Mouse (Mus musculus) intestine, embryonic 14.5 days (tissue): ENCODE measurements around the gene Stab2. TPM values are rescaled to one million over a fixed set of nuclear protein-coding genes. Genes with fewer than 3 reads are reported as not detected.

Source experiments
- ATAC-seq: fragments of 200-750 bp; cut with Nextera tagmentation; replicated peaks from 2 replicates; pipeline ENCODE4 v1.8.0; 2017; ENCODE audit warnings: low read depth, moderate number of reproducible peaks, moderate TSS enrichment, moderate library complexity; ENCODE audit not compliant: low FRiP score, low TSS enrichment
- DNase-seq: peaks from one replicate; pipeline ENCODE4 v3.0.0-alpha.2; 2018; ENCODE audit warnings: low spot score
- H3K27ac ChIP-seq: fragments of 300-500 bp; sonication (generic); 2 replicates; pipeline ENCODE4 v1.5.1; 2014; ENCODE audit warnings: low read depth, mild to moderate bottlenecking, control low read depth
- H3K27me3 ChIP-seq: fragments of 300-500 bp; sonication (generic); replicated peaks from 2 replicates; pipeline ENCODE4 v1.6.1; 2014; ENCODE audit warnings: low read length, control low read depth; ENCODE audit not compliant: control insufficient read depth, insufficient read depth
- H3K36me3 ChIP-seq: fragments of 300-500 bp; sonication (generic); 2 replicates; pipeline ENCODE4 v1.6.1; 2014; ENCODE audit warnings: low read length, control low read depth; ENCODE audit not compliant: control insufficient read depth, insufficient read depth
- H3K4me1 ChIP-seq: fragments of 300-500 bp; sonication (generic); replicated peaks from 2 replicates; pipeline ENCODE4 v1.6.1; 2014; ENCODE audit warnings: low read length, control low read depth, mixed read lengths; ENCODE audit not compliant: control insufficient read depth, insufficient read depth
- H3K4me2 ChIP-seq: fragments of 300-500 bp; sonication (generic); 2 replicates; pipeline ENCODE4 v1.6.1; 2014; ENCODE audit warnings: low read length
- H3K4me3 ChIP-seq: fragments of 300-500 bp; sonication (generic); 2 replicates; pipeline ENCODE4 v1.5.1; 2014; ENCODE audit warnings: low read depth, low read length, control low read depth, mixed read lengths
- H3K9ac ChIP-seq: fragments of 300-500 bp; sonication (generic); 2 replicates; pipeline ENCODE4 v1.6.1; 2014; ENCODE audit warnings: mild to moderate bottlenecking, low read length
- H3K9me3 ChIP-seq: fragments of 300-500 bp; sonication (generic); 2 replicates; pipeline ENCODE4 v1.6.1; 2016; ENCODE audit warnings: low read length, control low read depth; ENCODE audit not compliant: control insufficient read depth
- WGBS: fragments of 180-500 bp; shearing (Covaris S2); extraction: QIAGEN DNeasy Blood & Tissue Kit; methylation state at CpG from one replicate; pipeline ENCODE4 v1.1.7; 2014; 5-methylcytosine and 5-hydroxymethylcytosine counted together
- polyA plus RNA-seq: library from polyadenylated mRNA; unstranded; fragments of >200 nt; fragmentation: Nextera tagmentation; extraction: Ambion mirVana; gene quantifications from 2 replicates; pipeline ENCODE4 v1.2.1, GENCODE M21; 2014

The Stab2 gene
- polyA plus RNA-seq, 1 experiment from 2014 or later: 1.3 TPM

DNA sequence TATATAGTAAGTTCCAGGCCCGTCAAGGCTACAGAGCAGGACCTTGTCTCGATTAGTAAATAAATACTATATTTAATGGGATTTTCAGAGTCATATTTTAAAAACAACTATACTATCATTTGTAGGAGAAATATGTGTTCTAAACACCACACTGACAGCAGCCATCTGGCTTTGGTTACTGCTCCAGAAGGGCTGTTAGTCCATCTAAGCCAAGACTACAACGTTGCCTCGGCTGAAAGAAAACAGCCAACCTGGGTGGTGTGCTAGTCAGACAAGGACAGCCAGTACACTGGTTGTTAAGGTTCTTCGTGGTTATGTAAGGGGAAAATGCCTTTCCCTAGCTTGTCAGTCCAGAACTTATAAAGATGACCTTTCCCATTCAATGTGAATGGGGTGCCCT lies 165.2 kb downstream of the Stab2 start:
- Histone ChIP-seq H3K27me3 (no peaks in the 10 kb centered on the region), H3K36me3 (no peaks in the 10 kb centered on the region), H3K4me1 (no peaks in the 10 kb centered on the region), H3K4me2 (no peak overlapping the region), H3K4me3 (no peak overlapping the region), H3K27ac (no peak overlapping the region), H3K9me3 (no peaks in the 10 kb centered on the region), H3K9ac (no peak overlapping the region)
- ATAC-seq (no peak), DNase-seq (no peak)
- WGBS: 56% methylated on average over 5 of the region's 5 CpGs

DNA sequence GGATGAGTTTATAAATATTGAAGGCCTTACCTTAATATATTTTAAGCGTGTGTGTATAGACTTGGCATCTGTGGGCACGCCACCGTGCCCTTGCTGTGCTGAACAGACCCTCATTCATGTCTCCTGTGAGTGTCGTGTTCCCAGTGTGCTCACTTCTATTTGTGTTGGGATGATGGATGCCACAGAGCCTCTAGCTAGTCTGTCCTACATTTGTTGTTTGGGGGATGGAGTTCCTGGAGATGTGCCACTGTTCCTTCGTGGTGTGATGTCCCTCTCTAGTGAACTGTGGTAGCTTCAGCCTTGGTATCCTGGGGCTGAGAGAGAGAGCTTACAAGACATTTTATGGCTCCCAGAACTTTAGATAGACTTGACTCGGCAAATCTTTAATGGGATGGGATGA lies 169.0 kb downstream of the Stab2 start:
- DNase-seq: no peak
- Histone ChIP-seq H3K27me3 (no peaks in the 10 kb centered on the region), H3K4me2 (no peak overlapping the region), H3K9ac (no peak overlapping the region), H3K9me3 (no peaks in the 10 kb centered on the region), H3K36me3 (0 out of 2 replicates have a peak, but pooled peaks cover 7% of the 10 kb centered on the region), H3K27ac (no peak overlapping the region), H3K4me1 (no peaks in the 10 kb centered on the region), H3K4me3 (no peak overlapping the region)
- ATAC-seq: no peak
- 78% methylated on average over 6 of the region's 6 CpGs for WGBS

DNA sequence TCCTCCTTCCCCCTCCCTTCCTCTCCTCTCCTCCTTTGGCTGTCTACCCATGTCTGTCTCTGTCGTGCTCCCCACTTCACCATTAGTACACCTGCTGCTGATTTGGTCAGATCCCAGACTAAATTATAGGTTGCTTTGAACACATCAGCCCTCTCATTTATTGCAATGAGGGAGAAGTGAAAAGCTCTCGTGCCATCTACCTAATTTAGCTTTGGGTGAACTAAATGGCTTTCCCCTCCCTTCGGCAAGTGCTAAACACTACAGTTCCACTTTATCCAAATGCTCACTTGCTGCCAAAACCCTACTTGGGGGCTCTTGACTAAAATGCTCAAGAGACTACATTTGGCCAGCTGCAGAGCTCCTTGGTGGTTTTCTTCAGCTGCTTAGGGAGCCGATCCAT lies 171.0 kb downstream of the Stab2 start:
- Histone ChIP-seq H3K4me1 (no peaks in the 10 kb centered on the region), H3K36me3 (0 out of 2 replicates have a peak, but pooled peaks cover 10% of the 10 kb centered on the region), H3K9ac (no peak overlapping the region), H3K27ac (no peak overlapping the region), H3K4me2 (no peak overlapping the region), H3K4me3 (no peak overlapping the region), H3K9me3 (no peaks in the 10 kb centered on the region), H3K27me3 (no peaks in the 10 kb centered on the region)
- WGBS: 79% methylated on average over 4 of the region's 4 CpGs
- no peak for ATAC-seq
- no peak for DNase-seq

DNA sequence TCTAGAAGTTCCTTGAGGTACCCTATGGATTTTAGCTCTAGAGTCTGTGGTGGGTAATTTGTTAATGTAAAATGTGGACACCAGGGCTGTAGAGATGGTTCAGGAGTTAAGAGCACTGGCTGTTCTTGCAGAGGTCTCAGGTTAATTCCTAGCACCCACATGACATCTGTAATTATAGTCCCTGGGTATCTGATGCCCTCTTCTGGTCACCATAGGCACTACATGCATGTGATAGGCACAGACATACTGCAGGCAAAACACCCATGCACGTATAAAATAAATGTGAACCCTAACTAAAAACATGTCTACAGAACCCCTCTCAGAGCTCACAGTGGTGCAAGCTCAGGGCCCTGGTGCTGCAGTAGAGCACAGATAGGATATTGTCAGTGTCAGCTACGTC lies 178.3 kb downstream of the Stab2 start:
- Histone ChIP-seq H3K4me2 (no peak overlapping the region), H3K9ac (no peak overlapping the region), H3K4me3 (no peak overlapping the region), H3K27ac (no peak overlapping the region), H3K27me3 (no peaks in the 10 kb centered on the region), H3K9me3 (no peaks in the 10 kb centered on the region), H3K36me3 (0 out of 2 replicates have a peak, but pooled peaks cover 10% of the 10 kb centered on the region), H3K4me1 (no peaks in the 10 kb centered on the region)
- ATAC-seq (no peak), DNase-seq (no peak)
- 81% methylated on average over 2 of the region's 2 CpGs for WGBS

DNA sequence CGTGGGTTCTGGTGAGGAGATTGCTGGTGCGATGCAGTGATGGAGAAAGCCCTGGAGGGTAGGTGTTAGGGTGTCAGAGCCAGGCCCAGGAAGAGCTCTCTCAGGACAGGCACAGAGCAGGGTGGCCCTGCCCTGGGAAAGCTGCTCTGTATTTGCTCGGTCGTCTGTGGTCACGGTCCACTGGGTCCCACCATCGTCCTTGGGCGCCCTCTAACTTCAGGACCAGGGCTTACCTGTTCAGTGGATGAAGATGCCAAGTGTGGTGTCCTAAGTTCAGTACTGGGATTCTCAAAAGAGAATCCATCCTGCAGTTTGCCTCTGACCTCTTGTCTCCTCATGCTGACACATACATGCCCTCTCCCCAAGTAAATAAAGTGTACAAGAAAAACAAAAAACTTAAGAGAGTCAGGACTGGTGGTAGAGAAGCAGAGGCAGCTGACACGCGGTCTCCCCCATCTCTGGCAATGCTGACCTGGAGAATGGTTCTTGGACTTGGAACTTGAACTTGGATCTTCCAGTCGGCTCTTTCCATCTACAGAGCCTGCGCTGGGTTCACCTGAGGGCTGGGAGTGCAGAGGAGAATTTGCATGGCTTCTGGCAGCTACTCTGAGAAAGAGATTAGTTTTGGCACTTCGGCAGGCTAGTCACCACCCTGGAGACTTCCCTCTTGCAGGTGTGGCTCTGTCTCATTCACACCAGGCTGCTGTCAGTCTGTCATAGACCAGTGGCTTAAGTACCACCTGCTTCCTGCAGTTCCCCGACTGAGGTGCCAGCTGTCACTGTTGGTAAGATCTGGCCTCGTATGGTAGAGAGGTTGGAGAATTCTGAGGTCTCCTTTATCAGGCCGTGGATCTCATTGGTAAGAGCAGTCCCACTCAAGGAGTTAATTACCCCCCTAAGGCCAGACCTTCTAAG lies 179.3 kb downstream of the Stab2 start:
- ATAC-seq: no peak
- no peak overlapping the region for H3K27ac ChIP-seq
- H3K9me3 ChIP-seq: no peaks in the 10 kb centered on the region
- WGBS: 86% methylated on average over 15 of the region's 15 CpGs
- no peak for DNase-seq
- no peak overlapping the region for H3K4me3 ChIP-seq
- no peaks in the 10 kb centered on the region for H3K4me1 ChIP-seq
- H3K27me3 ChIP-seq: no peaks in the 10 kb centered on the region
- H3K4me2 ChIP-seq: no peak overlapping the region
- H3K36me3 ChIP-seq: 0 out of 2 replicates have a peak, but pooled peaks cover 3% of the 10 kb centered on the region
- H3K9ac ChIP-seq: no peak overlapping the region

DNA sequence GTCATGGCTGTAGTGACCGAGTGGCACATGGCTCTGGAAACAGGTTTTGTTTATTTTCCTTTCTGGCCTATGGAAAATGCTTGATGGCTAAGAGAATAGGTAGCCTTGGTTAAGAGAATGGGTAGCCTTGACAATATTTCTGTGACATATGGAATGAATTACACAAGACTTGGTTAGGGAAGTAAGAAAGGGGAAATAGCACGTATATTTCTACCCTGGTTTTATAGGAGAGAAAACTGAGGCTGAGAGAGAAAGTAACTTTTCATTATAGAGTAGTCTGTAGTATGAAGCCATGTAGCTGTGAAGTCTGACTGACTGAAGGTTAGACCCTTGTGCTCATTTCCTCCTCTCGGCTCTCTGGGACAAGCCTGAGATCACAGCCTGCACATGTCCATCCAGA lies 180.9 kb downstream of the Stab2 start:
- Histone ChIP-seq H3K27me3 (no peaks in the 10 kb centered on the region), H3K9ac (no peak overlapping the region), H3K4me2 (no peak overlapping the region), H3K36me3 (0 out of 2 replicates have a peak, but pooled peaks cover under 1% of the 10 kb centered on the region), H3K4me3 (no peak overlapping the region), H3K9me3 (no peaks in the 10 kb centered on the region), H3K27ac (no peak overlapping the region), H3K4me1 (no peaks in the 10 kb centered on the region)
- DNase-seq (no peak), ATAC-seq (no peak)
- 81% methylated on average over 3 of the region's 3 CpGs for WGBS

DNA sequence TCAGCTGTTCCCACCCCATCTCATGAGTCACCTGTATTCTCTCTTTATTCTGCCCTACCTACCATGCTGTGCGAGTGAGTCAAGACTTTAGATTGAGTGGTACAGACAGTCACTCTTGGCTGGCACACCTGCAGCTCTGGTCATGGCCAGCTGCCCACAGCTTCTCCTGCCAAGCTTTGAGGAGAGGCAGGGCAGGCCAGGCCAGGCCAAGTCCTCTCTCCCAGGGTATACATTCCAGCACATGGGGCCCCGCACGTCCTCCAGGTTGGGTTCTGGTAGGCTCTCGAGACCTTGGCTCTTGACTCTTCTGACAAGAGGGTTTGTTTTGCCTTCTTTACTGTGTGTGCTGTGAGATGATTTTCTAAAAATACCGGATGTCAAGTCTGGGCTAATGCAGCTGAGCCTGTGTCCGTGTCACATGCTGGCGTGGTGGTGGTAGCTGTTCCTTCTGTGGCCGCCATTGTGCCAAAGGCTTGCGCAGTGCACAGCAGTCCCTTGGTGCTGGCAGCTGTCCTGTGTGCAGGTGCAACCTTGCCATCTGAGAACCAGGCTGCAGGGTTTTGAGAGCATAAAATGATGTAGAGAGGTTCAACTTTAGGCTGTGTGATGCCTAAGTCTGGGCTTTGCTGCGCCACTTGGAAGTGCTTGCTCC lies 181.8 kb downstream of the Stab2 start:
- Histone ChIP-seq H3K4me1 (no peaks in the 10 kb centered on the region), H3K9ac (no peak overlapping the region), H3K4me2 (no peak overlapping the region), H3K27ac (no peak overlapping the region), H3K9me3 (no peaks in the 10 kb centered on the region), H3K27me3 (no peaks in the 10 kb centered on the region), H3K4me3 (no peak overlapping the region), H3K36me3 (no peaks in the 10 kb centered on the region)
- 86% methylated on average over 10 of the region's 10 CpGs for WGBS
- DNase-seq: no peak
- no peak for ATAC-seq

DNA sequence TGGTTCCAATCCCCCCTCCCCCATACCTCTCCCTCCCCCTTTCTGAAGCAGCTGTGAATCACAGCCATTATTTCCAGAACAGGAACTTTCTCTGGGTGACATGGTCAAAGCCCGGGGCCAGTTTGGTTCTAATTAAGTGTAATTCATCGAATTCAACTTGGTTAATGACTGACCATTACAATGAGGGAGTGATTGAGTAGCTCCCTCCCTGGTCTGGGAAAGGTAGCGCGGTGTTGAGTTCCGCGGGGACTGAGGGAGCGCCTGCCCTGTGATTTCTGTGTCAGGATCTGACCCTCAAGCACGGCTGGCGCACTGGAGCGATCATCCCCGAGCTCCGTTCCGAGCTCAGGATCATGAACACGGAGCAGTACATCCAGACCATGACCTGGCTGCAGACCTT lies 183.0 kb downstream of the Stab2 start:
- Histone ChIP-seq H3K27me3 (no peaks in the 10 kb centered on the region), H3K27ac (no peak overlapping the region), H3K36me3 (no peaks in the 10 kb centered on the region), H3K9ac (no peak overlapping the region), H3K4me2 (no peak overlapping the region), H3K9me3 (no peaks in the 10 kb centered on the region), H3K4me3 (no peak overlapping the region), H3K4me1 (peaks cover under 1% of the 10 kb centered on the region; the same call in 1 of the 2 replicates)
- DNase-seq (no peak), ATAC-seq (no peak)
- 81% methylated on average over 14 of the region's 14 CpGs for WGBS
